Mouse (Mus musculus) gastrocnemius, postnatal 36 days (tissue): ENCODE results near the gene Cav1. TPM values are rescaled to one million over a fixed set of nuclear protein-coding genes. Genes with fewer than 3 reads are reported as not detected.

Experiments used
- DNase-seq, 2 experiments: peaks; one replicate each; pipeline ENCODE4 v3.0.0; 2022
- intact Hi-C: fragments of 180-260 bp; cut with DNase I; formaldehyde crosslinking; loops from one replicate; pipeline ENCODE4 v1.15.1; 2025
- total RNA-seq, 2 experiments: library from RNA; stranded (reverse); gene quantifications; 2 replicates each; pipeline ENCODE4 v1.2.3; 2021

Gene Cav1
- total RNA-seq, 2 experiments from 2014 or later: 116 to 122 TPM

GRCm38 (mm10) chr6:17314659-17315616, 8.8 kb downstream of the Cav1 start:
- no peak for DNase-seq
- intact Hi-C loops: no loop called here

GRCm38 (mm10) chr6:17316294-17317166, 10.4 kb downstream of the Cav1 start:
- intact Hi-C loops: no loop called here
- no peak for DNase-seq

- no peak for DNase-seq
Observed at GRCm38 (mm10) chr6:17317167-17317524, 11.0 kb downstream of the Cav1 start.

GRCm38 (mm10) chr6:17317944-17318343, 11.8 kb downstream of the Cav1 start:
- no peak for DNase-seq
- intact Hi-C loops: no loop called here

More at GRCm38 (mm10) chr6:17317167-17317524, 11.0 kb downstream of the Cav1 start:
- intact Hi-C loops: no loop called here

- DNase-seq: no peak
- intact Hi-C loops: no loop called here
Observed at GRCm38 (mm10) chr6:17321976-17322375, 15.8 kb downstream of the Cav1 start.

GRCm38 (mm10) chr6:17327216-17327615, 21.1 kb downstream of the Cav1 start:
- DNase-seq: no peak
- intact Hi-C loops: no loop called here

DNA sequence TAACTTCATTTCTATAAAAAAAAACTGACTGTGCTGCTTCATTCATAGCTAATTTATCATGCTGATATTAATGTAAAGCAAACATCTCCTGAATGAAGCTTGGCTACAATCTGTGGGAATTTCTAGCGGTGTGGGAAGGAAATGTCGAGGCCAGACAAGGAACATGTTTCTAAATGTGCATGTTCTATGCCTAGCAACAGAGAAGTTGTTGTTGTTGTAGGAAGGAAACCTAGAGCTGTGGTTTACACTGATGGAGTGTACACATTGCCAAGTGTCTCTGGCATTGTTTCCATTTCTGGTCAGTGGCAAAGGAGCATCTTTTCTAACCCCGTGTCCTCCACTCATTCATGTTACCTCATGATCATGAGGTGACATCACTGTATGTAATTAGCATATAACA, 23.7 kb downstream of the Cav1 start:
- intact Hi-C loops: no loop called here
- DNase-seq: no peak

DNA sequence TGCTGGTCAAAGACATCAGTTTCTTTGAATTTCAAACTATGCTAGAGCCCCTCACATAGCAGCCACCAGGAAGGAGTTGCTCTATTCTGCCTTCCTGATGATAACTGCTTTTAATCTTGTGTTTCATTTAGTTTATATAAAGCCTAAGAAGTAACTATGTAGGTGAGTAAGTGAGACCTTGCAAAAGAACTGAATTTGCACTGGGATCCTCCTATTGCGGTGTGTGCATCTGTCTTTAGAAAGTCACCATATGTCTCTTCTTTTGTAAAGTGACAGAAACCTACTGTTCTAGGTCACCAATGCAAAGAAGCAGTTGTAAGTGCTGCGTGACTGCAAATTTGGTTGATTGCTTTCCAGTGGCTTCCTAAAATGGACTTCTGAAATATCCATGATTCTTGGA, 31.6 kb downstream of the Cav1 start:
- no peak for DNase-seq
- intact Hi-C loops: no loop called here

- no peak for DNase-seq
- intact Hi-C loops: no loop called here
Observed at GRCm38 (mm10) chr6:17340406-17340805, 34.3 kb downstream of the Cav1 start.

GRCm38 (mm10) chr6:17348011-17348410, 41.9 kb downstream of the Cav1 start:
- no peak for DNase-seq
- intact Hi-C loops: no loop called here

DNA sequence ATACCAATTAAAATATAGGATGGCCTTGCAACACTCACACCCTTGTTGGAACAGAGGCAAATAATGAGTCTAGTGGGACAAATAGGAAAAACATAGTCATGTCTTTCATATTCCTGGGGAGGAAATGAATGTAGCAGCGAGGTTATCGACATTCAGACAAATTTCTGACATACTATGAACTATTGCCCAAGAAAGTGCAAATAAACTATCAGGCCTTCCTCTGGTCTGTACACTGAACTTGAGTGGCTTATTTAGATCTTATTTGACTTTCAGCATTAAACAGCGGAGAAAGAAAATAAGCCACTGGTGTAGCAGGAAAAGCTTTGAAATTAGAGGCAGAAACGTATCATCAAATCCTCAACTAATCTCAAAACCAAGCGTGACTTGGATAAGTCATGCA, 44.7 kb downstream of the Cav1 start:
- intact Hi-C loops: no loop called here

DNA sequence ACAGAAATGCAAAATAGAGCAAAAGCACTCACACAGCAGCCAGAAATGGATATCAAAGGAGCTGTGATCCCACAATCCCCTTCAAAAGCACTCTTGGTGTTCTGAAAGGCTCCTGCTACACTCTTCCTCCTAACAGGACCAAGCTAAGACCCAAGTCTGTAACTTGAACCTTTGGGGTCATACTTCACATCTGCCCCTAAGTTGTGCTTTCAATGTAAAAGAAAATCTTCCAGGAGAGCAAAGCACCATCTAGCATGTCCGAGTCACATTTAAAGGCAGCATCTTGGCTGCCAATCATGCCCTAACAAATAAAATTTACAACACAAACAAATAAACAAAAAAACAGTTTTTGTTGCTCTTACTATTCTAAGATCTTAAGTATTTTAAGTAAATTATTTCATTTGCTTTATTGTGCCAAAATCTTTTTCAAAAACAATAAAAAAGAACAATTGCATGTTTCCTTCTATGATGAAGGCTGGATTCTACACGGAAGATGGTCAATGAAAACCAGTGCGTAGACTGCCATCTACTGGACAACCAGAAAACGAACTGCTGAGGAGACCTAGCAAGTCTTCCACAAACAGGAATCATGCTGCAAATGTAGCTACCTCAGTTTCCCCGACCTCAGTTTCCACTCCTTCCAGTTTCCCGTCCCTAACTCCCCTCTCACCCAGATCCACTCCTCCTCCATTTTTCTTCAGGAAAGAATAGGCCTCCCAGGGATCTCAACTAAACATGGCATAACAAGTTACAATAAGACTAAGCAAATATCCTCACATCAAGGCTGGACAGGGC, 53.0 kb downstream of the Cav1 start:
- intact Hi-C loops: loop anchor here (1.0 to 5.0 kb wide), 3 partner anchors 52 to 332 kb away; partner anchors contain the start of gene Cav1
- DNase-seq: no peak

More for the DNA sequence above, 44.7 kb downstream of the Cav1 start:
- no peak for DNase-seq

- DNase-seq: no peak
- intact Hi-C loops: loop anchor here (5.0 kb wide), 1 partner anchor 100 kb away; the partner anchor contains the start of gene Met
Observed at GRCm38 (mm10) chr6:17362771-17363170, 56.6 kb downstream of the Cav1 start.

DNA sequence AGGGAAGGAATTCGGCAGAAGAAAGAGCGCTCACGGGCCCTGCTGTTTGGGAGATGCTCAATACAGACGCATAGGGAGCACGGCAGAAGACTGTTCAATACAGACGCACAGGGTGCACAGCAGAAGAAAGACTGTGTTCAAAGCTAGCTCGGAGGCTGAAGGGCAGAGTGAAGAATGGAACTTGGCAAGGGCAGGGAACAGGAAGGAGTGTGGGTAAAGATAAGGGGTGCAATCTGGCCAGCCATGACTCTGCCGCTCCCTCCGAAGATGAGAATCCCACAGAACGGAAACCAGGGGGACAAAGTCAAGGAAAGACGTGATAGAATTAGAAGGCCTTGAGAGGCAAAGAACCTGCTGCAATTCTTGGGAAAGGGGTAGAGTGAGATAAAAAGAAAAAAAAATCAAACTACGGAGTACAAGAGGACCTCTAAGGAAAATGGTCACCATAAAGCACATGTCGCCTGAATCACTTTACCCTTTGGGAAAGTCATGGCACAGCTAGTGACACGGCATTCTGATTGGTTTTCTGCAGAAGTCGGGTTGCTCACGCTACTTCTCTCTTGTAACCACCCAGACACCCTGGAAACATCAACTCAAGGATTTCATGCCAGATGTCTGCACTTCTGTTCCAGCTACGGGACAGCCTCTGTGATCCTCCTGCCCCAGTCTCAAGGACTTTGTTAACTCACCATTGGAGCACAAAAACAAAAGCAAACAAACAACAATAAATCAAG, 57.5 kb downstream of the Cav1 start:
- intact Hi-C loops: loop anchor here (2.0 to 5.0 kb wide), 2 partner anchors 99 to 225 kb away; partner anchors contain the start of gene Met
- no peak for DNase-seq

DNA sequence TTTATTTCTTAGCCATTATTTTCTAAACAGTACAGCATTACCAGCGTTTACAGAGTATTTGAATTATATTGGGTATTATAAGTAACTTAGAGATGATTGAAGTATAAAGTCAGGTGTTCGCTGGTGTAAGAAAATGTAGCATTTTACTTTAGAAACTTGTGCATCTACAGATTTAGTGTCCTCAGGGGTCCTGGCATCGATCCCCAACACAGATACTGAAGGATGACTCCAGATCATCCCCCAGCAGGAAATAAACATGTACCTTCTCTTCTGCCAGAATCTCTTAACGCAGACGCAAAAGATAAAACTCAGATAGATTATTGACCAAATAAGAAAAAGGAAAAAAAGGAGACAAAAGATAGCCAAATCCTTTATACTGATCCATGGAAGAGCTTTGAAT, 68.2 kb downstream of the Cav1 start:
- intact Hi-C loops: no loop called here
- no peak for DNase-seq

DNA sequence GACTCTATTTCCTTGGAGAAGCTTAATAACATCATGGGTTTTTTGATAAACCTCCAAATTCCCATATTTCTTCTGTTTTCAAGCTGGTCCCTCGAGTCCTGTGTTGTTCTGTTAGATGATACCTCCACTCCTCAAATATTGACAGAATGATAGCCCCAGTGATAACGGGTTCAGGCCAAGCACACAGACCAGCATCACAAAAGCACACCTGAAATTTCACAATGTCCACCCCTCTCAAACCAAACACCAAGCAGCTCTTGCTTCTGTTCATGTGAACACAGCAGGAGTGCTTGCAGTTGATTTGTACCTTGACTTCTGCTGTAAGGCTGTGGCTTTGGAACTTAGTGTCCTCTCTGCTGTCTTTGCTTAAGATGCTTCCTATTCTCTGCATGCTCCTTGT, 71.2 kb downstream of the Cav1 start:
- no peak for DNase-seq
- intact Hi-C loops: no loop called here

DNA sequence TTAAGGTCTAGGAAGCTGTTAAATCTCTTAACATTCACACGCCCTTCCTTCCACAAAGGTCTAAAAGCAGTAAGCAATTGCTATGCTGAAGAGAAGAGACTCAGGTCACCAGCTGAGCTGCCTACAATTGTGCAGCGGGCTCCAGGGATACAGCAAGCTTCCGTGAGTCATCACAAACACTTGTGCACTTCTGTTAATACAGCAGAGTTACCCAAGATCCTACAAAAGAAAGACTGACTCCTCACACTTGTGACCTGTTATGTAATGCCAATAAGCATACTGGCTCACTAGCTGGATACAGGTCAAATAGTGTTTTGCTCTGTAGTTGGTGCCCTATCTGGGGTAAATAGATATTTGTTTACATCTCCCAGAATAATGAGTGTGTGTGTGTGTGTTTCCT, 74.0 kb downstream of the Cav1 start:
- intact Hi-C loops: no loop called here

DNA sequence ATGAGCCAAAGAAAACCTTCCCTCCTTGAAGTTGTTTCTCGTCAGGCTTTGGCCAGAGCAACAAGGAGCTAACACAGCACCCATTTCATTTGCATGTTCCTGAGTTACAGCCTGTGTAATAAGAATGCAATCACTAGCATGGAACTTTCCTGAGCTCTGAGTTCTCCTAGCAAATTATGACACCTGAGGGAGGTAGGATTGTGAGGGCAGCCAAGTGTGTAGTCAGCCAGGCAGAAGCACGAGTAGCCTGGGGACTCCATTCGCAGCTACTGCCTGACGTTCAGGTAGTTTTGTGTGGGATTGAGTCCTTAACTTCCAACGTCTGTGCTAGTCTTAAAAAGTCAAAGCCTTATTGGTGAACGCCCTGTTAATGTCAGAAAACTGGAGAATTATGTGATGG, 75.6 kb downstream of the Cav1 start:
- DNase-seq: no peak
- intact Hi-C loops: no loop called here

More for the DNA sequence above, 74.0 kb downstream of the Cav1 start:
- DNase-seq: no peak

DNA sequence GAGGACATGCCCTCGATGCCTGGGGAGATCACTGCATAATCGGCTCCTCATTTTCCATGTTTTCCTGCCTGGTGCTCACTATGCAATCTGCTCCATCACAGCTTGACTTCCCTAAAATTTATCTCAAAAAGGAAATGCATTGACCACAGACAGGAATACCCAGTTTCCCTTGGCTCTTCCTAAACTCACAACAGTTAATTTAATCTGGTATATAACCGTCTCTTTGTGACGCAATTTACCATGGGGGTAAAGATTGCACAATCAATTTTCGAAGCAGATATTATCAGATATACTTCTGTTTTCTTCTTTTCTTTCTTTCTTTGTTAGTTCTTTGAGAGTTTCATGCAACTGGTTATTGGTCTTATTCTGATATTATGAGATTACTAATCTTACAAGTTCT, 79.4 kb downstream of the Cav1 start:
- intact Hi-C loops: no loop called here
- no peak for DNase-seq
